Mouse (Mus musculus) erythroblast, embryonic 14.5 days (primary cell): ENCODE results near the gene Clcn1.

Experiments used
- GATA1 ChIP-seq: IDR thresholded peaks from 2 replicates; pipeline ENCODE4 v1.6.1; 2012; ENCODE audit warnings: low read length, inconsistent platforms, mixed read lengths
- TAL1 ChIP-seq: IDR thresholded peaks from 3 replicates; pipeline ENCODE4 v1.6.1; 2012; ENCODE audit warnings: low read length, inconsistent platforms, mixed read lengths

- TF ChIP-seq GATA1 (no peak), TAL1 (no peak)
Observed at GRCm38 (mm10) chr6:42260430-42260829, 26.1 kb upstream of the Clcn1 start.
